Mouse (Mus musculus) kidney, postnatal 0 days (tissue): ENCODE data around the gene Cd82. TPM values are rescaled to one million over a fixed set of nuclear protein-coding genes. Genes with fewer than 3 reads are reported as not detected.

Experiments used
- ATAC-seq: fragments of 200-750 bp; cut with Nextera tagmentation; replicated peaks from 2 replicates; pipeline ENCODE4 v1.8.0; 2017; ENCODE audit warnings: low read depth, moderate number of reproducible peaks, moderate TSS enrichment, moderate library complexity; ENCODE audit not compliant: low FRiP score
- DNase-seq: peaks from one replicate; pipeline ENCODE4 v3.0.0-alpha.2; 2016; ENCODE audit warnings: low spot score
- H3K27ac ChIP-seq: fragments of 300-500 bp; sonication (generic); 2 replicates; pipeline ENCODE4 v1.5.1; 2014; ENCODE audit warnings: mild to moderate bottlenecking
- H3K27me3 ChIP-seq: fragments of 300-500 bp; sonication (generic); 2 replicates; pipeline ENCODE4 v1.6.1; 2014; ENCODE audit warnings: low read length, mixed read lengths; ENCODE audit not compliant: insufficient read depth
- H3K36me3 ChIP-seq: fragments of 300-500 bp; sonication (generic); 2 replicates; pipeline ENCODE4 v1.6.1; 2014; ENCODE audit warnings: low read length, mixed read lengths; ENCODE audit not compliant: insufficient read depth
- H3K4me1 ChIP-seq: fragments of 300-500 bp; sonication (generic); replicated peaks from 2 replicates; pipeline ENCODE4 v1.6.1; 2014; ENCODE audit warnings: antibody characterized with exemption, low read length, mixed read lengths; ENCODE audit not compliant: insufficient read depth
- H3K4me2 ChIP-seq: fragments of 300-500 bp; sonication (generic); 2 replicates; pipeline ENCODE4 v1.6.1; 2014; ENCODE audit warnings: mild to moderate bottlenecking, low read length, moderate library complexity, mixed read lengths
- H3K4me3 ChIP-seq: fragments of 300-500 bp; sonication (generic); replicated peaks from 2 replicates; pipeline ENCODE4 v1.5.1; 2014; ENCODE audit warnings: low read depth, low read length
- H3K9ac ChIP-seq: fragments of 300-500 bp; sonication (generic); 2 replicates; pipeline ENCODE4 v1.6.1; 2014; ENCODE audit warnings: low read depth, low read length
- H3K9me3 ChIP-seq: fragments of 300-500 bp; sonication (generic); replicated peaks from 2 replicates; pipeline ENCODE4 v1.6.1; 2016; ENCODE audit warnings: low read length, inconsistent platforms, mixed read lengths
- CTCF ChIP-seq: IDR thresholded peaks from 2 replicates; pipeline ENCODE4 v1.5.1; 2016; ENCODE audit warnings: antibody characterized with exemption, low read depth, mild to moderate bottlenecking, moderate library complexity
- WGBS: fragments of 180-500 bp; shearing (Covaris S2); extraction: QIAGEN DNeasy Blood & Tissue Kit; methylation state at CpG from one replicate; pipeline ENCODE4 v1.1.7; 2014; 5-methylcytosine and 5-hydroxymethylcytosine counted together
- polyA plus RNA-seq: library from polyadenylated mRNA; unstranded; fragments of >200 nt; fragmentation: Nextera tagmentation; extraction: Ambion mirVana; gene quantifications from 2 replicates; pipeline ENCODE4 v1.2.1, GENCODE M21; 2015

Gene Cd82
- polyA plus RNA-seq, 1 experiment from 2014 or later = 85.1 TPM

DNA sequence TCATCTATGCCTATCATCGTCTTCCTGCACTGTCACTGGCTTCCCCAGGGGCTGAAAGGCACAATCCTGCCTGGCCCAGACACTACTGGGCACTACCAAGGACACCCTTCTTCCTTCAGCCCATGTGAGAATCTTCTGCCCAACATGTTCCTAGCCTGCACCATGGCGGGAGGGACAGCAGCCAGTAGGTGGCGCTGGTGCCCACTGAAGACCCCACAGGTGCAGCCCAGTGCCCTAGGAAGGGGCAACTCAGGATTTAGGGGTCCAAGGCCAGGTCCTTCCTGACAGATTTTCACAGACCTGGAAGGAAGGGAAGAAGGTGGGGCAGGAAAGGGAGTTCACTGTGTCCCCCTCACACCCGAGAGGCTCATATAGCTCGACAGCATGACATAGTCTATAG lies 47.7 kb downstream of the Cd82 start:
- no peak; the same call in 1 of the 2 replicates for ATAC-seq
- DNase-seq = peak; percentile 47
- H3K4me2 ChIP-seq = no peak overlapping the region
- no peak overlapping the region for H3K27ac ChIP-seq
- no peaks in the 10 kb centered on the region for H3K36me3 ChIP-seq
- no peaks in the 10 kb centered on the region for H3K4me1 ChIP-seq
- TF ChIP-seq CTCF = peak; percentile 86
- no peak overlapping the region for H3K4me3 ChIP-seq
- H3K9ac ChIP-seq = no peak overlapping the region
- H3K9me3 ChIP-seq = no peaks in the 10 kb centered on the region
- 46% methylated on average over 5 of the region's 5 CpGs for WGBS
- H3K27me3 ChIP-seq = no peaks in the 10 kb centered on the region

DNA sequence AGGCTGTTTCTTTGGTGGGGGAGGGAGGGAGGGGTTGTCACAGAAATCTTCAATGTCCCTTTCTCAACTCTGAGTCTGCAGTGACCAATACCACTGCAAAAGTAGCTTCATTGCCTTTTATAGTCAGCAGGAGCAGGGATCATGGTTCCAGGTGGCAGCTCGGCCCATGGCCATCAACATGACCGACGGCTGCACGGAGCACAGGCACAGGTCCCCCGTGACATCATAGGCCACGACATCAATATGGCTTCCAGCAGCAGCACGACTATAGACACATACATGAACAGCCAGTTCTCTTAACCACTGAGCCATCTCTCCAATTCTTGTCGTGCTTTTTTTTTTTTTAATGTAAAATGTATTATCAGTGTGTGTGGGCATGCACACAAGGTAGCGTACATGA lies 48.8 kb downstream of the Cd82 start:
- H3K36me3 ChIP-seq = no peaks in the 10 kb centered on the region
- ATAC-seq (no peak), DNase-seq (no peak)
- no peaks in the 10 kb centered on the region for H3K9me3 ChIP-seq
- no peak for TF ChIP-seq CTCF
- H3K27ac ChIP-seq = no peak overlapping the region
- H3K4me3 ChIP-seq = no peak overlapping the region
- no peaks in the 10 kb centered on the region for H3K4me1 ChIP-seq
- no peaks in the 10 kb centered on the region for H3K27me3 ChIP-seq
- no peak overlapping the region for H3K9ac ChIP-seq
- WGBS = 67% methylated on average over 9 of the region's 9 CpGs
- H3K4me2 ChIP-seq = no peak overlapping the region

GRCm38 (mm10) chr2:93413367-93414014 lies 49.4 kb downstream of the Cd82 start:
- no peaks in the 10 kb centered on the region for H3K27me3 ChIP-seq
- H3K9me3 ChIP-seq = no peaks in the 10 kb centered on the region
- WGBS = 35% methylated on average over 7 of the region's 7 CpGs
- H3K9ac ChIP-seq = no peak overlapping the region
- H3K4me1 ChIP-seq = no peaks in the 10 kb centered on the region
- no peak overlapping the region for H3K27ac ChIP-seq
- no peak for ATAC-seq
- no peaks in the 10 kb centered on the region for H3K36me3 ChIP-seq
- H3K4me2 ChIP-seq = no peak overlapping the region
- peak; percentile 74 for DNase-seq
- no peak overlapping the region for H3K4me3 ChIP-seq
- peak; percentile 82 for TF ChIP-seq CTCF

DNA sequence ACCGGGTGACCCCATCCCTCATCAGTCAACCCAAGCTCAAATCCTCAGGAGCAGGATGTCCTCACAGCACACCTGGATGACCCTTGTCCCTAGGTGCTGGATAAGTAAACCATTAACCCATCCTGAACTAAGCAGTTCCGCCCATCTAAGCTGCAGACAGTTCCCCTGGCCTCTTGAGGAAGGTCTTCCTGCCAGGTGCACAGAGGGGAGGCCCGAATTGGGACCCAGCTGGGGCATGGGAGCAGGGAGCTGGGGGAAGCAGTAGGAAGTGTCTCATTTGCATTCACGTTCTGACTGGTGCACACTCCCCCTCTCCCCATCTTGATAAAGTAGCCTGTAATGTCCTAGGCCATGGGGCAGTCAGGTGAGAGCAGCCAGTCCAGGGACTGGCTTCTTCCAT lies 50.8 kb downstream of the Cd82 start:
- H3K27me3 ChIP-seq = no peaks in the 10 kb centered on the region
- H3K4me3 ChIP-seq = no peak overlapping the region
- DNase-seq = no peak
- H3K9ac ChIP-seq = no peak overlapping the region
- no peaks in the 10 kb centered on the region for H3K4me1 ChIP-seq
- H3K9me3 ChIP-seq = no peaks in the 10 kb centered on the region
- H3K4me2 ChIP-seq = no peak overlapping the region
- 39% methylated on average over 4 of the region's 4 CpGs for WGBS
- no peak for ATAC-seq
- H3K36me3 ChIP-seq = no peaks in the 10 kb centered on the region
- no peak for TF ChIP-seq CTCF
- H3K27ac ChIP-seq = no peak overlapping the region

GRCm38 (mm10) chr2:93410899-93411570 lies 51.9 kb downstream of the Cd82 start:
- H3K36me3 ChIP-seq = no peaks in the 10 kb centered on the region
- ATAC-seq (no peak), DNase-seq (no peak)
- no peaks in the 10 kb centered on the region for H3K4me1 ChIP-seq
- H3K9ac ChIP-seq = no peak overlapping the region
- no peak for TF ChIP-seq CTCF
- H3K9me3 ChIP-seq = no peaks in the 10 kb centered on the region
- no peak overlapping the region for H3K4me2 ChIP-seq
- no peak overlapping the region for H3K27ac ChIP-seq
- no peak overlapping the region for H3K4me3 ChIP-seq
- 43% methylated on average over 12 of the region's 12 CpGs for WGBS
- H3K27me3 ChIP-seq = no peaks in the 10 kb centered on the region

GRCm38 (mm10) chr2:93405017-93405425 lies 57.9 kb downstream of the Cd82 start:
- H3K4me3 ChIP-seq = no peak overlapping the region
- no peak overlapping the region for H3K27ac ChIP-seq
- H3K27me3 ChIP-seq = no peaks in the 10 kb centered on the region
- WGBS = 17% methylated on average over 7 of the region's 7 CpGs
- no peak overlapping the region for H3K9ac ChIP-seq
- peaks cover 7% of the 10 kb centered on the region for H3K4me1 ChIP-seq
- H3K4me2 ChIP-seq = no peak overlapping the region
- ATAC-seq = peak; percentile 72
- no peaks in the 10 kb centered on the region for H3K9me3 ChIP-seq
- no peak for TF ChIP-seq CTCF
- no peaks in the 10 kb centered on the region for H3K36me3 ChIP-seq
- DNase-seq = peak; percentile 61
